Mouse (Mus musculus) right cerebral cortex, adult 2 months (tissue): ENCODE measurements around the gene Ttll2.
A peak's percentile ranks its signal among the peaks of the same experiment; 100 is the strongest.
"Not testable (repeated sequence)": the region's sequence is repeated elsewhere in the genome, so short reads cannot be mapped to it uniquely, and the experiment has no call there.

Experiments
- DNase-seq, 2 experiments: peaks; one replicate each; pipeline ENCODE4 v3.0.0; 2021 to 2022; ENCODE audit warnings: low spot score in 2 of 2

Gene Ttll2

DNA sequence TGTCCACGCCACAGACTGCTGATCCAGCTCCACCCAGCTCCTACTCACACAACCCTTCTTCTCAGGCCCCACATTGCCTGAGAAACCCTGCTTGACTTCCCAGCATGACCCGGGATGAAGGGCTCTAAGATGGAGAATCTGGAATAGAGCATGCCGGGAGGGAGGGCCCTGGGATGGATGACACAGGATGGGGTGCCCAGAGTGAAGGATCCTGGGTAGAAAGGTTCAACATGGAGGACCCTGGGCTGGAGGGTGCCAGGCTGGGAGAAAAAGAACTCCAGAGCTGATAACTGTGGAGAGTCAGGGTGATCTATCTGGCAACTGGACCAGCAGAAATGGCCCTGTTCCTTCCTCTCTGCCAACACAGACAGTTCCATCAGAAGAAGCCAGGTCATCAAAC lies 13.1 kb upstream of the Ttll2 start:
- DNase-seq: not testable (repeated sequence)

DNA sequence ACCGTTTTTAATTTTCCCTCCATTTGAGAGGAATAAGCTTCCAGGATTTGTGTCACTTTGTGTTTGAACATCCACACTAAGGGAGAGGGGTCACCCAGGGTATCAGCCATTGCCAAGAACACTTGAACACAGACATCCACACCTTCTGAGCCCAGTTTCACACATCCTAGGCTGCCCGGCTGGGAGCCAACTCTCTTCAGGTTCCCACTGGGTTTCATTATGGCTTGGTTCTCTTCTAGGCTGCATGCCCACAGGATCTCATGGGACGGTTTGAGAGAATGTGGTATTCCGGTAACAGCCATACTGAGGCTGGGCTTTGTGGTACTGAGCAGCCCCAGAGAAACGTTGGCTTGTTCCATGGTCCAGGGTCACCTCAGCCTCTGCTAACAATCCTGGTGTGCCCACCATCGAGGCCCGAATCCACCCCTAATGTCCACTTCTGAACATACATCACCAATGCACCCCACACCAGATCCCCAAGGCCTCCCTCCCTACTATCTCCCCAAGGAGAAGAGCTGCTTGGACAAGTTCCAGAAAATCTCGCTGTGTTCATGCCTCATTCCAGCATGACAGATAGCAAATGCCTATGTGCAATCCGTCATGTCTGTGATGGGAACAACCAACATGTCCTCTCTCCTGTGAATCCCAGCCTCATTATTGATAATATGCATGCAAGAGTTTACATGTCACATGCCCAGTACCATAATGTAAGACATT lies 8.4 kb upstream of the Ttll2 start:
- DNase-seq: not testable (repeated sequence)

DNA sequence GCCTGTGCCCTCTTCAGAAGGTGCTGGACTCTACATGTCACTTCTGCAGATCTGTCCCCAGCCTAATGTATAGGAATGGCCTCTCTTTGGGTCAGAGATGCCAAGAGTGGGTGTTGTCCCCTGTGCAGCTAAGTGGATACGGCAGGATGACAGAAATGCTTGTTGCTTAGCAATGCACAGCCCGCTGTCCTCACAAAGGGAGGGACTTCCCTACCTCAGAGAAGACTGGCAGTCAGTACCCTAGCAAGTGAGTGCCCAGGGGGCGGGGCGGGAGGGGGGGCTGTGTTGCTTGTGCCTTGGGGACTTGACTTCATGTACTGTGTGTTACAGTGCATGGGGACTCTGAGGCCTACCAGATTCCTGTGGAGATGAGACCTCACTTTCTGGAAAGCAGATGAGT lies 7.3 kb upstream of the Ttll2 start:
- not testable (repeated sequence) for DNase-seq

DNA sequence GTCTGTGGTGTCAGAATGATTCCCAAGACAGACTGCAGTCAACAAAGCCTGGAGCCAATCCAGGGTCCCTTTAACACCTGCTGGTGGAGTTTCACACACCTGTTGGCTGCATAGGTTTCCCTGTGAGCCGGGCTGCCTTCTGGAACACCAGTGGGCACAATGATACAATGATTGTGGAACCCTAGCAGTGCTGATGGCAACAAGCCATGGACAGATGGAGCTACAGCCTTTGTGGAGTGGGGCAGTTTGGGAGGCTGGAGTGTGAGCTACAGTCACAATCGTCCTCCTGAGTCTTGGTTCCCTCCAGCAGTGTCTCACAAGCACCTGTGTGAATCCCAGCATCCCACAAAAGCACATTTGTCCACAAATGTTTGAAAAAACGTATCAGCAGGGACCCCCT lies 3.7 kb downstream of the Ttll2 start:
- DNase-seq: not testable (repeated sequence)

DNA sequence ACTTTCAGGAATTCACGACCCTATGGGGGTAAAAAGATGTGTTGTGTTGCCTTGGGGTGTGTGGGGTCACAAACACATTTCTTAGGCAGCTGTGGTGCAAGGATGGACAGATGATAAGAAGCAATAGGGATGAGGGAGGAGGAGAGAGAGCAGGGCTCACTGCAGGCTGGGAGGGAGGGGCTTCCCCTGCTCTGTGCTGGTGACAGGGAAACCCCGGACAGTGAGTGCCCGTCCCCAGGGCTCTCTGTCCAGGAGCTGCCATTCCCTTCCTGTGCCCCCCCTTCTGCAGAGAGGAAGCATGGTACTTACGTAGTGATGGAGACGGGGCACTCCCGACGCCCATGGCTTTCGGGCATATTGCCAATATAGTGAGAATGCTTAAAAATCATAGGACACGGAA lies 15.1 kb downstream of the Ttll2 start:
- DNase-seq: not testable (repeated sequence)

DNA sequence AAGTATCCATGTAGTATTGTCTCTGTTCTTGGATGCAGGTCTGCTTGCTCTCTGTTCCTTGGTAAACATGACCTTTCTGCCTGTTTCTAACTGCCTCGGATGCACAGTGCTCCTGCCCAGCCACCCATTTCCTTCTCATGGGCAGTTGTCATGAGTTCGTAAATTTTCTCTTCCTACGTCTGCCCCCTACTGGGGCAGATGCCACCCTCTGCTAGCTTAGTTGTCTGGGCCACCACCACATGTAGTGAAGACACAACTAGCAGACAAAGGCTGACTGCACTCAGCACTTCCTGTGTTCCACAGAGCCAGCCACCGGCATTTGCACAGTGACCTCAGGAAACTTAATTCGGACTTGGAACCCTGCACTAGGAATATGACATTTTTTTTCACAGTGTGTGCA lies 19.8 kb downstream of the Ttll2 start:
- not testable (repeated sequence) for DNase-seq

DNA sequence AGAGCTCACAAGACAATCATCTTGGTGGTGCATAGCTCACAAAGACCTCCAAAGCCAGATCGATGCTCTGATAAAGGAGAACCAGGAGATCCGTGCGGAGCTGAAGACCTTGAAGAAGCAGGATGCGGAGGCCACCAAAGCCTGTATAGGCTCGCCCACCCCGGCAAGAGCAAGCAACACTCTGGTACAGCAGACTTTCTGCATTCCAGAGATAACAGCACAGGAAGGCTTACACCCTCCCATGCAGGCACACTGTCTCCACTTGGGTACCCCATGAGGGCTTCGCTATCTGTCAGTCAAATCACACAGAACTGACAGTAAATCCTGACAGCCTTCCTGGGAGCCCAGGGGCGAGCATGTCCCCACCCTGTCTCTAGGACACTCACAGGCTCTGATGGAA lies 26.1 kb downstream of the Ttll2 start:
- not testable (repeated sequence) for DNase-seq

DNA sequence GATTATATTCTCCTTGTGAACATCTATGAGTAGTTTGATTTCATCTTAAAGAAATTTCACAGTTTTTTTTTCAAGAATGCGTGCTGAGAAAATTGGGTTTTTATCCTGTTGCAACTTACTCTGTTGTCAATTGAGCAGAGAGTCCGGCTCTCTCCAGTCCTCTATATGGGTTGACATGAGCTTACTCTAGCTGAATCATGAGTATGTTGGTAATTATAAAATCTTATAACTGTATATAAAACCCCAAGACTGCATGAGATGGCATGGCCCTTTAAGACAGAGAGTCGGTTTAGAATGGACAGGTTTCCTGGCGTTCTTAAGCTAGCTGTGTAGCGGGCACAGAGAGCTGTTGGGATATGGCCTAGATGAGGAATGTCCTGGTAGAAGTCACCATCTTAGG lies 28.1 kb downstream of the Ttll2 start, which contains the start of gene Tcp10a:
TSS of gene Tcp10a (plus strand) at position 301 of the 400 bp plus-strand sequence.
- not testable (repeated sequence) for DNase-seq

DNA sequence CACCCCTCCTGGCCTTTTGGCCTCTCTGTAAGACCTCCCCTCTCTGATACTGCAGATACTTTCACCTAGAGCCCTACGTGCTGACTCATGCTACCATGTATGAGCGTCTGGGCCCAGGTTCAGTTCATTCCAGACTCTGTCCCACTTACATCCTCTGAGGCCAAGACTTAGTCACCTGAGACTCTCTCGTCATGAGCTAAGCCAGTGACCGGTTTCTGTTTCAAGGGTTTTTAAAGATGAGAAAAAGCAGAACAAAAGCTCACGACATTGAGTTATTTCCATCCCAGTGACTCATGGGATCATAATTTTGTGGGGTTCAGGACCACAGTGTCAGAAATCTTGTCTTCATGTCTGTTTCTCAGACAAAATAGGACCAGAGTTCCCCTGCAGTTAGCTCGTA lies 32.7 kb downstream of the Ttll2 start:
- DNase-seq: not testable (repeated sequence)

DNA sequence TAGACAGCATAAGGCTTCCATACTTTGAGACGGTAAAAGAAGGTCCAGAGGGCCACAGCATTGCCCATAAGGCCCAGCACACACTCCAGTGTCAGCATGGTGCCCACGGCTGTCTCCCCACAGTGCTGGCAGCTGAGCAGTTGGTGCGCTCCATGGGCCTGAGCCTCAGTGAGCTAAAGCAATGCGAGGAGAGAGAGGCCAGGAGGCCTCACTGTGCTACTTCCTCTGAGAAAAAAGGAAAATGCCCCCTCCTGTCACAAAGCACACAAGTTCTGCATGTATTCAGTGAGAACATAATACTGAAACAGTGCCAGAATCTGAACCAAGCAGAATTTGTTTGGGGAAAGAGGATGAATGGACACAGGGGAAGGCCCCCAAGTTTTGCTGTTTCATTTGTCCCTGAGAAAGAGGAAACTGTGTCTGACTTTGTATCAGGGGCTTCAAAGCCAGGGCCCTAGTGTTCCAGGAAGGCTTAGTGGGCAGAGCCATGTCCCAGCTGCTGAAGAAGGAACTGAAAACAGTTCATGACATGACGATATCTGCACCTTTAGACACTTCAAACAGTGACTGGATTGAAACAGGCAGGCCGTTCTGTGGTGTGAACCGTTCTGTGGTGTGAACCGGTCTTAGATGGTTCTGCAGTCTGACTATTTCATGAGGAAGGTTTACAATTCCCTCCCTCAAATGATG lies 36.7 kb downstream of the Ttll2 start:
- DNase-seq: not testable (repeated sequence)

DNA sequence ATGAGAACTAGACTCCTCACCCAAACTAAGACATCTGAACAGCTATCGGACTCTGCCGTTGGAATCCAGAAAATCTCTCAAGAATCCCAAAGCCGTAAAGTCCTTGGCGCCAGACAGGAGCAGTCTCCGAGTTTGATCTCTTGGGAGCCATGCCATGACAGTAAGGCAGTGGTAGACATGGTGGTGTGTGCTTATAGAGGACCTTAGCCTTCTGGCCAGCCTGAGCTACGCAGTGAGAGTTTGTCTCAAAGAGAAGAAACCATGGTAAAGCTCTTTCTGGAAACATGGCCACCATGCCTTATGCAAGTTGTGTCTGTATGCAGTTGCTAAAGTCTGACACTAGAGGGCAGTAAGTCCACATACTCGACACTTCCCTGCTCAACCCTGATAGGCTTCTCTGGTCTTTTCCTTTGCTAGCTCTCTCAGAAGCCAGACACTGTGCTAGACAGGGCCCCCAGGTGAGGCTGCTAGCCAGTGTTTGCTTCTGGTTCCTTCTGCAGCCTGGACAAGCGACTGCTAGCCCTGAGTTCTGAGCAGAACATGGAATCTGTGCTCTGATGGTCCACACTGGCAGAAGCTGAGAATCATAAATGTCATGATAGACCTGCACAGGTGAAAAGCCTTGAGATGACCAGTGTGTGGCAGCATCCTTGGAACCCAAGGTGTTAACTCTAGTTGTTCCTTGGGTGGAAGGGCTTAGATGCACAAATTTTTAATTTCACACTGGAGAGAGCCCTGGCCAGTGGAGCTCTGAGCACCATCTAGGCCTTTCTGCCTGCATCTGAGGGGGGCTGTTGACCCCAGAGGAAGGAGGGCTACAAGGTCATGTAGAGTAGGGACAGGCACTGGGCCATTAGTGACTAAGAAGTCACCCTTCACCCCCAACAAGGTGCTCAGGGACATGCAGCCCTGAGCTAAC lies 46.0 kb downstream of the Ttll2 start:
- DNase-seq: peak; percentile 70 to 81
